Mouse (Mus musculus): ENCODE measurements at regions not wholly inside any gene's neighbourhood (a gene's known extent, or its start where the extent isn't known, plus 50 kb on each side); places are given as distances from the start of the nearest gene placed in this dataset.
"Not testable (repeated sequence)": the region's sequence is repeated elsewhere in the genome, so short reads cannot be mapped to it uniquely, and the experiment has no call there.

GRCm38 (mm10) chr19:54114588-54115317 lies 70.8 kb downstream of the Adra2a start:
- peak overlapping the region; percentile 67 for H3K4me2 ChIP-seq
- H3K4me3 ChIP-seq (ENCODE audit: low read depth, low read length), result peak overlapping the region; percentile 46
- H3K27ac ChIP-seq (ENCODE audit: low read depth), result no peak overlapping the region
- no peaks in the 10 kb centered on the region for H3K36me3 ChIP-seq (ENCODE audit: insufficient read depth)
- peak overlapping the region; percentile 44 for H3K9ac ChIP-seq
- WGBS, result 9% methylated on average over 22 of the region's 22 CpGs
- TF ChIP-seq CTCF (IDR thresholded peaks at IDR 0.05; ENCODE audit: low read depth), result no peak
- H3K9me3 ChIP-seq (ENCODE audit: low read depth, low read length), result no peaks in the 10 kb centered on the region
- H3K27me3 ChIP-seq (ENCODE audit: insufficient read depth, low read length), result no peaks in the 10 kb centered on the region
- H3K4me1 ChIP-seq (ENCODE audit: insufficient read depth), result no peaks in the 10 kb centered on the region
- ATAC-seq (ENCODE audit: insufficient read depth) (peak; percentile 90), DNase-seq (peak; percentile 72)

DNA sequence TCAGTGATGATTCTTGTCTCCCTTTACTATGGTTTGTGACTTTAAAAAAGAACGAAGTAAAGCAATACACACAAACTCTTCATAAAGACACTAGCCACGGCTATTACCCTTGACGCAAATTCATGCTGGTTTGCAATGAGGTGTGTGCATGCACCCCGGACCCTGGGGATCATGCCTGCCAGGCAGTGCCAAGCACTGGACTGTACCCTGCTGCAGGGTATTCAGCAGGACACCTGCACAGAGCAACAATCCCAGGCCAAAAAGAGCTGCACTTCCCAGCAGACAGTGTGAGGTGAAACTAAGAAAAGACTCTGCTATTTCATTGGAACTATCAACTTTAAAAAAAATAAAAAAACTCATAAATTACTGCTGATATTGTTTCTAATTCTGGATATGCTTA lies 71.4 kb downstream of the Adra2a start:
- peak overlapping the region; percentile 44 for H3K9ac ChIP-seq
- no peak for ATAC-seq (ENCODE audit: insufficient read depth)
- no peak for TF ChIP-seq CTCF (IDR thresholded peaks at IDR 0.05; ENCODE audit: low read depth)

DNA sequence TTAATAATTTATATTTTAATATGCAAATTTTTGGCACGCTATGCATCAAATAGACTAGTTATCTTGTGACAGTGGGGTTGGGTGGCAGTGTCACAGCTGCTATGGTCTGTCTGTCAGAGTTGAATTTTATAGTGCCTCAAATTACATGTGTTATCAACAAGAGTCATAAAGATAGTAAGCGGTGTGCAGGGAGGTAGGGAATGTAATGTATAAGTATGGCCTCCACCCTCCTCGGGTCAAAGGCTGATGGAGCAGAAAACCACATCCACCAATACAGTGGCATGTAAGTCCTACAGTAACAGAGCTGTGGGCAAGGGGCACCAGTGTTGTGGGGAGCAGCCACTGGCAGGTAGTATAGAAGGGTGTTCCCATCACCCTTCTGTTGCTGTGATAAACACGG lies 72.9 kb downstream of the Adra2a start:
- 72% methylated on average over 4 of the region's 4 CpGs for WGBS
- Histone ChIP-seq H3K4me1 (ENCODE audit: insufficient read depth) (no peaks in the 10 kb centered on the region), H3K4me2 (no peak overlapping the region), H3K4me3 (ENCODE audit: low read depth, low read length) (no peak overlapping the region), H3K9me3 (ENCODE audit: low read depth, low read length) (no peaks in the 10 kb centered on the region), H3K27ac (ENCODE audit: low read depth) (no peak overlapping the region), H3K9ac (no peak overlapping the region), H3K27me3 (ENCODE audit: insufficient read depth, low read length) (no peaks in the 10 kb centered on the region), H3K36me3 (ENCODE audit: insufficient read depth) (no peaks in the 10 kb centered on the region)
- TF ChIP-seq CTCF (IDR thresholded peaks at IDR 0.05; ENCODE audit: low read depth), result no peak
- DNase-seq (no peak), ATAC-seq (ENCODE audit: insufficient read depth) (no peak)

More for the DNA sequence above, 71.4 kb downstream of the Adra2a start:
- Histone ChIP-seq H3K27ac (ENCODE audit: low read depth) (no peak overlapping the region), H3K4me1 (ENCODE audit: insufficient read depth) (no peaks in the 10 kb centered on the region), H3K4me2 (peak overlapping the region; percentile 67), H3K4me3 (ENCODE audit: low read depth, low read length) (peak overlapping the region; percentile 46), H3K9me3 (ENCODE audit: low read depth, low read length) (no peaks in the 10 kb centered on the region), H3K27me3 (ENCODE audit: insufficient read depth, low read length) (no peaks in the 10 kb centered on the region), H3K36me3 (ENCODE audit: insufficient read depth) (no peaks in the 10 kb centered on the region)
- DNase-seq, result no peak
- 29% methylated on average over 4 of the region's 4 CpGs for WGBS

- Histone ChIP-seq H3K4me1 (ENCODE audit: insufficient read depth) (no peaks in the 10 kb centered on the region), H3K4me3 (ENCODE audit: low read depth, low read length) (no peak overlapping the region), H3K4me2 (no peak overlapping the region), H3K9me3 (ENCODE audit: low read depth, low read length) (no peaks in the 10 kb centered on the region), H3K36me3 (ENCODE audit: insufficient read depth) (no peaks in the 10 kb centered on the region), H3K9ac (no peak overlapping the region), H3K27ac (ENCODE audit: low read depth) (no peak overlapping the region), H3K27me3 (ENCODE audit: insufficient read depth, low read length) (no peaks in the 10 kb centered on the region)
- 26% methylated on average over 11 of the region's 11 CpGs for WGBS
- no peak for TF ChIP-seq CTCF (IDR thresholded peaks at IDR 0.05; ENCODE audit: low read depth)
- no peak for DNase-seq
- no peak for ATAC-seq (ENCODE audit: insufficient read depth)
Measured at GRCm38 (mm10) chr19:54117676-54118075, 73.7 kb downstream of the Adra2a start.

- 76% methylated on average over 9 of the region's 9 CpGs for WGBS
- TF ChIP-seq CTCF (IDR thresholded peaks at IDR 0.05; ENCODE audit: low read depth), result no peak
- H3K4me3 ChIP-seq (ENCODE audit: low read depth, low read length), result no peak overlapping the region
- H3K27me3 ChIP-seq (ENCODE audit: insufficient read depth, low read length), result no peaks in the 10 kb centered on the region
- H3K4me1 ChIP-seq (ENCODE audit: insufficient read depth), result no peaks in the 10 kb centered on the region
- no peak overlapping the region for H3K4me2 ChIP-seq
- no peak for DNase-seq
- no peak overlapping the region for H3K27ac ChIP-seq (ENCODE audit: low read depth)
- no peak for ATAC-seq (ENCODE audit: insufficient read depth)
- no peaks in the 10 kb centered on the region for H3K36me3 ChIP-seq (ENCODE audit: insufficient read depth)
- no peak overlapping the region for H3K9ac ChIP-seq
- H3K9me3 ChIP-seq (ENCODE audit: low read depth, low read length), result no peaks in the 10 kb centered on the region
Measured at GRCm38 (mm10) chr19:54123586-54123985, 79.6 kb downstream of the Adra2a start.

DNA sequence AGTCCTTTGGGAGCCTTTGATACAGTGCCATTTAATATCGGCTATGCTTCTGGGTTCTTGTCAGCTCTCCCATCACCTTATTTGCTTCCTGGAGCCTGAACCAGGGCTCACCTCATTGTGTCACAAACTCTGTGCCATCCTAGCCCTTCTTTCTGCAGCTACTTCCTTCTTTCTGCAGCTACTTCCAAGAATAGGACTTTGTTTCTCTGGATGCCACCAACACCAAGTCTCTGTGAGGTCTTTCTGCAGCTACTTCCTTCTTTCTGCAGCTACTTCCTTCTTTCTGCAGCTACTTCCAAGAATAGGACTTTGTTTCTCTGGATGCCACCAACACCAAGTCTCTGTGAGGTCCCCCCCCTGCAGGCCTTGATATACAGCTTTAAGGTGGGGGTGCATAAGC lies 107.8 kb downstream of the Adra2a start:
- 97% methylated on average over 1 of the region's 1 CpGs for WGBS
- not testable (repeated sequence) for DNase-seq; H3K4me2 ChIP-seq; H3K27ac ChIP-seq (ENCODE audit: low read depth); H3K4me3 ChIP-seq (ENCODE audit: low read depth, low read length); H3K9ac ChIP-seq; H3K9me3 ChIP-seq (ENCODE audit: low read depth, low read length); H3K27me3 ChIP-seq (ENCODE audit: insufficient read depth, low read length); H3K4me1 ChIP-seq (ENCODE audit: insufficient read depth); H3K36me3 ChIP-seq (ENCODE audit: insufficient read depth); ATAC-seq (ENCODE audit: insufficient read depth)

DNA sequence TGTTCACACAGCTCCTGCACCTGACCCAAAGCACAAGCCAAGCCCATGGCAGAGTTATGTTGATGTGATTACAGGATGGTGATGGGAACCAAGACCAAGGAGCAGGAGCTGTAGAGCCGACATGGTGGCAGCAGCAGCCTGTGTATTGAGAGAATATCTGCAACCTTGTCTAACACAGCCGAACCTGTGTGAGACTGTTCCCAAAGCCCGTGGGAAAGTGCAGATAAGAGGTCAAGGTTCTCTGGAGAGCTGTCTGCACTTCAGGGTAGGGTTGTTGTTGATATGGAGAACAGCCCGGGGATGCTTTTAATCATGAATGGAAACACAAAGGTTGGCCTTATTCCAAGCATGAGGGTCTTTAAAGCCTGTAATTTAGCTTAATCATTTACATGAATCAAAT lies 110.4 kb downstream of the Adra2a start:
- 51% methylated on average over 4 of the region's 4 CpGs for WGBS
- no peak overlapping the region for H3K4me2 ChIP-seq
- H3K27me3 ChIP-seq (ENCODE audit: insufficient read depth, low read length), result no peaks in the 10 kb centered on the region
- H3K9me3 ChIP-seq (ENCODE audit: low read depth, low read length), result no peaks in the 10 kb centered on the region
- no peak for DNase-seq
- no peak for TF ChIP-seq CTCF (IDR thresholded peaks at IDR 0.05; ENCODE audit: low read depth)
- H3K27ac ChIP-seq (ENCODE audit: low read depth), result no peak overlapping the region
- no peaks in the 10 kb centered on the region for H3K4me1 ChIP-seq (ENCODE audit: insufficient read depth)
- ATAC-seq (ENCODE audit: insufficient read depth), result no peak
- no peak overlapping the region for H3K9ac ChIP-seq
- no peaks in the 10 kb centered on the region for H3K36me3 ChIP-seq (ENCODE audit: insufficient read depth)
- H3K4me3 ChIP-seq (ENCODE audit: low read depth, low read length), result no peak overlapping the region

Data from lung, embryonic 14.5 days (tissue).